Mouse (Mus musculus) mesoderm, embryonic 11.5 days (tissue): ENCODE measurements around the gene Olfr518.

ENCODE experiments used
- DNase-seq: peaks from one replicate; pipeline ENCODE4 v3.0.0-alpha.2; 2012; ENCODE audit warnings: low read depth, low spot score

The Olfr518 gene

GRCm38 (mm10) chr7:108884906-108885305 lies at the start of gene Olfr518:
Olfr518 (minus strand) TSS chr7:108885006.
- DNase-seq = no peak

- DNase-seq = peak; percentile 98
Measured at GRCm38 (mm10) chr7:108933794-108934731, 49.3 kb upstream of the Olfr518 start, which contains the start of gene Eif3f. Eif3f (plus strand) TSS chr7:108934417.

- DNase-seq = no peak
Measured at GRCm38 (mm10) chr7:108929726-108930393, 45.1 kb upstream of the Olfr518 start, which contains the start of gene Nlrp10. Nlrp10 (minus strand) TSS chr7:108930178.

GRCm38 (mm10) chr7:108928280-108929188 lies 43.7 kb upstream of the Olfr518 start:
- no peak for DNase-seq

GRCm38 (mm10) chr7:108927043-108927442 lies 42.2 kb upstream of the Olfr518 start:
- DNase-seq = no peak

GRCm38 (mm10) chr7:108903969-108904368 lies 19.2 kb upstream of the Olfr518 start:
- DNase-seq = no peak

- DNase-seq = no peak
Measured at GRCm38 (mm10) chr7:108894320-108894719, 9.5 kb upstream of the Olfr518 start, which contains the start of gene Olfr519. Olfr519 (minus strand) TSS chr7:108894420.

GRCm38 (mm10) chr7:108872279-108872678 lies 12.5 kb downstream of the Olfr518 start, which contains the start of gene Olfr517:
Olfr517 (minus strand) TSS chr7:108872379.
- DNase-seq = no peak

GRCm38 (mm10) chr7:108850429-108850828 lies 34.4 kb downstream of the Olfr518 start, which contains the start of gene Olfr516:
Olfr516 (minus strand) TSS chr7:108850529.
- DNase-seq = no peak
